Mouse (Mus musculus) G1E (cell line): ENCODE measurements around the gene Coa7.

Source experiments
- CTCF ChIP-seq: IDR thresholded peaks from 2 replicates; pipeline ENCODE4 v1.5.1; 2012; ENCODE audit warnings: low read depth, low read length, inconsistent platforms, mixed read lengths
- GATA1 ChIP-seq: IDR thresholded peaks from 2 replicates; pipeline ENCODE4 v1.6.1; 2012; ENCODE audit warnings: borderline replicate concordance, low read length, inconsistent platforms, mixed read lengths

DNA sequence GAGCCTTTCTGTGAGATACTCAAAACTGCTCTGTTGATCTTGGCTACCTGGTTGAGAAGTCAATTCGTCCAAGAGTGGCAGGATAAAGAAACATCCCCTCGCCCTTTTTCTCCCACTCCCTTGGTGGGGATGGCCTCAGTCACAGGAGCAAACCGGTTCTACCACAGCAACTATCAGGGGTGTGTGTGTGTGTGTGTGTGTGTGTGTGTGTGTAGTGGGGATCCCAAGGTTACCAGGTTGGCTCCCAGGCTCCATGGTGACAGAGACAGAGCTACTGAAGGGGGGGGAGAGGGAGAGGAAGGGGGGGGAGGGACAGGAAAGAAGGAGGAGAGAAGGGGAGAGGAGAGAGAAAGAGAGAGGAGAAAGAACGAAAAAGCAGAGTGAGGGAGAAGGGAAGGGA lies 59.2 kb downstream of the Coa7 start:
- no peak for TF ChIP-seq CTCF
- TF ChIP-seq GATA1: no peak
